Mouse (Mus musculus) embryonic facial prominence, embryonic 13.5 days (tissue): ENCODE data around the gene C1qtnf5. TPM values are rescaled to one million over a fixed set of nuclear protein-coding genes. Genes with fewer than 3 reads are reported as not detected.

Experiments
- ATAC-seq: fragments of 200-750 bp; cut with Nextera tagmentation; 2 replicates; pipeline ENCODE4 v1.8.0; 2017; ENCODE audit warnings: low read depth; ENCODE audit not compliant: insufficient number of reproducible peaks, insufficient read depth, low FRiP score, low TSS enrichment
- H3K27ac ChIP-seq: fragments of 300-500 bp; sonication (generic); 2 replicates; pipeline ENCODE4 v1.5.1; 2015; ENCODE audit warnings: moderate library complexity, mild to moderate bottlenecking, inconsistent platforms
- H3K27me3 ChIP-seq: fragments of 300-500 bp; sonication (generic); 2 replicates; pipeline ENCODE4 v1.6.1; 2015; ENCODE audit warnings: mild to moderate bottlenecking, inconsistent platforms
- H3K36me3 ChIP-seq: fragments of 300-500 bp; sonication (generic); 2 replicates; pipeline ENCODE4 v1.6.1; 2015; ENCODE audit warnings: mild to moderate bottlenecking, inconsistent platforms
- H3K4me1 ChIP-seq: fragments of 300-500 bp; sonication (generic); 2 replicates; pipeline ENCODE4 v1.6.1; 2015; ENCODE audit warnings: inconsistent platforms
- H3K4me2 ChIP-seq: fragments of 300-500 bp; sonication (generic); 2 replicates; pipeline ENCODE4 v1.6.1; 2015; ENCODE audit warnings: moderate library complexity, mild to moderate bottlenecking, inconsistent platforms
- H3K4me3 ChIP-seq: fragments of 300-500 bp; sonication (generic); 2 replicates; pipeline ENCODE4 v1.5.1; 2015; ENCODE audit warnings: mild to moderate bottlenecking, inconsistent platforms
- H3K9ac ChIP-seq: fragments of 300-500 bp; sonication (generic); 2 replicates; pipeline ENCODE4 v1.6.1; 2015; ENCODE audit warnings: mild to moderate bottlenecking, inconsistent platforms
- H3K9me3 ChIP-seq: fragments of 300-500 bp; sonication (generic); 2 replicates; pipeline ENCODE4 v1.6.1; 2016; ENCODE audit warnings: inconsistent platforms
- WGBS: fragments of 180-500 bp; shearing (Covaris S2); methylation state at CpG from one replicate; pipeline ENCODE4 v1.1.7; 2015; ENCODE audit warnings: mixed read lengths; 5-methylcytosine and 5-hydroxymethylcytosine counted together
- polyA plus RNA-seq: library from polyadenylated mRNA; unstranded; fragments of >200 nt; fragmentation: Nextera tagmentation; extraction: Ambion mirVana; gene quantifications from 2 replicates; pipeline ENCODE4 v1.2.1, GENCODE M21; 2015

Gene C1qtnf5
- polyA plus RNA-seq, 1 experiment from 2014 or later: 1.5 TPM

GRCm38 (mm10) chr9:44093612-44094503 lies 13.2 kb upstream of the C1qtnf5 start:
- peak overlapping the region; percentile 17; the same call in 1 of the 2 replicates for H3K4me2 ChIP-seq
- 34% methylated on average over 24 of the region's 24 CpGs for WGBS
- H3K36me3 ChIP-seq: peaks cover 23% of the 10 kb centered on the region
- H3K9me3 ChIP-seq: no peaks in the 10 kb centered on the region
- peaks cover 23% of the 10 kb centered on the region for H3K4me1 ChIP-seq
- no peak overlapping the region for H3K4me3 ChIP-seq
- H3K27ac ChIP-seq: no peak overlapping the region
- no peak for ATAC-seq
- no peak overlapping the region for H3K9ac ChIP-seq
- peaks cover 8% of the 10 kb centered on the region; the same call in 1 of the 2 replicates for H3K27me3 ChIP-seq

- ATAC-seq: no peak
- Histone ChIP-seq H3K27ac (no peak overlapping the region), H3K4me2 (no peak overlapping the region), H3K9me3 (no peaks in the 10 kb centered on the region), H3K27me3 (no peaks in the 10 kb centered on the region), H3K4me1 (peaks cover 15% of the 10 kb centered on the region), H3K9ac (no peak overlapping the region), H3K36me3 (peaks cover 23% of the 10 kb centered on the region), H3K4me3 (no peak overlapping the region)
- 83% methylated on average over 3 of the region's 3 CpGs for WGBS
Measured at GRCm38 (mm10) chr9:44094737-44095136, 12.3 kb upstream of the C1qtnf5 start.

- Histone ChIP-seq H3K9me3 (no peaks in the 10 kb centered on the region), H3K9ac (no peak overlapping the region), H3K27ac (no peak overlapping the region), H3K36me3 (peaks cover 26% of the 10 kb centered on the region), H3K4me3 (no peak overlapping the region), H3K4me1 (peaks cover 10% of the 10 kb centered on the region; the same call in 1 of the 2 replicates), H3K27me3 (no peaks in the 10 kb centered on the region), H3K4me2 (no peak overlapping the region)
- no peak for ATAC-seq
- WGBS: 87% methylated on average over 9 of the region's 9 CpGs
Measured at GRCm38 (mm10) chr9:44095781-44096180, 11.3 kb upstream of the C1qtnf5 start.

GRCm38 (mm10) chr9:44096536-44096935 lies 10.5 kb upstream of the C1qtnf5 start:
- ATAC-seq: no peak
- Histone ChIP-seq H3K4me3 (no peak overlapping the region), H3K27ac (no peak overlapping the region), H3K27me3 (no peaks in the 10 kb centered on the region), H3K4me1 (peaks cover 10% of the 10 kb centered on the region), H3K9ac (no peak overlapping the region), H3K4me2 (no peak overlapping the region), H3K36me3 (peaks cover 23% of the 10 kb centered on the region), H3K9me3 (no peaks in the 10 kb centered on the region)
- WGBS: 40% methylated on average over 9 of the region's 9 CpGs

GRCm38 (mm10) chr9:44101490-44101889 lies 5.6 kb upstream of the C1qtnf5 start, which contains the start of gene Mfrp:
TSS of gene Mfrp (plus strand) at chr9:44101729.
- Histone ChIP-seq H3K36me3 (peaks cover 35% of the 10 kb centered on the region), H3K4me2 (no peak within 1 kb of the TSS), H3K27ac (no peak within 1 kb of the TSS), H3K27me3 (no peaks in the 10 kb centered on the region), H3K4me1 (peaks cover 10% of the 10 kb centered on the region), H3K4me3 (no peak within 1 kb of the TSS), H3K9me3 (no peaks in the 10 kb centered on the region), H3K9ac (0 out of 2 replicates have a peak within 1 kb of the TSS, but pooled peaks have one; percentile 32)
- WGBS: 28% methylated on average over 9 of the region's 9 CpGs
- ATAC-seq: no peak

GRCm38 (mm10) chr9:44104881-44105280 lies 2.2 kb upstream of the C1qtnf5 start:
- H3K36me3 ChIP-seq: peaks cover 50% of the 10 kb centered on the region
- peaks cover 41% of the 10 kb centered on the region for H3K4me1 ChIP-seq
- H3K27ac ChIP-seq: no peak overlapping the region
- H3K4me2 ChIP-seq: no peak overlapping the region
- H3K27me3 ChIP-seq: no peaks in the 10 kb centered on the region
- no peak overlapping the region for H3K4me3 ChIP-seq
- no peak for ATAC-seq
- 93% methylated on average over 7 of the region's 7 CpGs for WGBS
- H3K9me3 ChIP-seq: no peaks in the 10 kb centered on the region
- H3K9ac ChIP-seq: no peak overlapping the region

- H3K9me3 ChIP-seq: no peaks in the 10 kb centered on the region
- no peak for ATAC-seq
- H3K27ac ChIP-seq: no peak overlapping the region
- H3K4me2 ChIP-seq: no peak overlapping the region
- peaks cover 50% of the 10 kb centered on the region for H3K4me1 ChIP-seq
- no peak overlapping the region for H3K4me3 ChIP-seq
- no peaks in the 10 kb centered on the region for H3K27me3 ChIP-seq
- WGBS: 88% methylated on average over 10 of the region's 10 CpGs
- H3K9ac ChIP-seq: no peak overlapping the region
- peaks cover 47% of the 10 kb centered on the region for H3K36me3 ChIP-seq
Measured at GRCm38 (mm10) chr9:44105781-44106180, 1.3 kb upstream of the C1qtnf5 start.

- 91% methylated on average over 7 of the region's 7 CpGs for WGBS
- peaks cover 47% of the 10 kb centered on the region for H3K36me3 ChIP-seq
- 0 out of 2 replicates have a peak overlapping the region, but pooled peaks have one; percentile 87 for H3K27ac ChIP-seq
Measured at GRCm38 (mm10) chr9:44106182-44106581, 863 bp upstream of the C1qtnf5 start.

GRCm38 (mm10) chr9:44106596-44106995 lies 449 bp upstream of the C1qtnf5 start:
- peak overlapping the region; percentile 87; the same call in 1 of the 2 replicates for H3K27ac ChIP-seq
- peaks cover 44% of the 10 kb centered on the region for H3K36me3 ChIP-seq
- H3K4me1 ChIP-seq: peaks cover 53% of the 10 kb centered on the region
- H3K9ac ChIP-seq: peak overlapping the region; percentile 32; the same call in 1 of the 2 replicates
- no peaks in the 10 kb centered on the region for H3K27me3 ChIP-seq
- H3K4me2 ChIP-seq: peak overlapping the region; percentile 55
- no peak overlapping the region for H3K4me3 ChIP-seq
- no peaks in the 10 kb centered on the region for H3K9me3 ChIP-seq
- ATAC-seq: no peak
- WGBS: 64% methylated on average over 4 of the region's 4 CpGs

More at GRCm38 (mm10) chr9:44106182-44106581, 863 bp upstream of the C1qtnf5 start:
- Histone ChIP-seq H3K4me2 (no peak overlapping the region), H3K9me3 (no peaks in the 10 kb centered on the region), H3K27me3 (no peaks in the 10 kb centered on the region), H3K4me1 (peaks cover 51% of the 10 kb centered on the region), H3K4me3 (no peak overlapping the region), H3K9ac (no peak overlapping the region)
- no peak for ATAC-seq

- peaks cover 60% of the 10 kb centered on the region for H3K4me1 ChIP-seq
- H3K4me2 ChIP-seq: peak overlapping the region; percentile 55
- H3K27ac ChIP-seq: peak overlapping the region; percentile 87
- peak overlapping the region; percentile 54; the same call in 1 of the 2 replicates for H3K9ac ChIP-seq
- no peaks in the 10 kb centered on the region for H3K9me3 ChIP-seq
- no peaks in the 10 kb centered on the region for H3K27me3 ChIP-seq
- peak overlapping the region; percentile 19 for H3K4me3 ChIP-seq
- WGBS: 33% methylated on average over 25 of the region's 25 CpGs
- no peak for ATAC-seq
- H3K36me3 ChIP-seq: peaks cover 40% of the 10 kb centered on the region
Measured at GRCm38 (mm10) chr9:44107557-44108179, 623 bp downstream of the C1qtnf5 start.

GRCm38 (mm10) chr9:44108269-44109055 lies 1.4 kb downstream of the C1qtnf5 start:
- no peaks in the 10 kb centered on the region for H3K9me3 ChIP-seq
- H3K4me1 ChIP-seq: peaks cover 60% of the 10 kb centered on the region
- H3K27ac ChIP-seq: peak overlapping the region; percentile 87; the same call in 1 of the 2 replicates
- H3K4me3 ChIP-seq: peak overlapping the region; percentile 24; the same call in 1 of the 2 replicates
- H3K27me3 ChIP-seq: no peaks in the 10 kb centered on the region
- H3K36me3 ChIP-seq: peaks cover 39% of the 10 kb centered on the region
- WGBS: 82% methylated on average over 31 of the region's 31 CpGs
- peak overlapping the region; percentile 55 for H3K4me2 ChIP-seq
- peak overlapping the region; percentile 61 for H3K9ac ChIP-seq
- ATAC-seq: no peak
